10 mouse cellular contexts compared by ENCODE assay signal in genomic region chr2:110523173-110523803, GRCm38 (mm10).
DNase-seq lines count a peak whose midpoint lies in the region; ATAC-seq lines count a peak whose summit lies in the region.
"Had no signal": no experiment of that assay in that cellular context is flagged by ENCODE, and none has a peak within 500 bp of the region (broad histone marks: within the 10 kb centered on the region; RNA-seq: fewer than 3 reads in every experiment).

No protein-coding gene starts in this region.

- no peak for ATAC-seq in neural tube, embryonic 15.5 days (ENCODE audit: low FRiP score)
- ATAC-seq in forebrain, embryonic 14.5 days = no peak
- ATAC-seq: activated CD4-positive, CD25-positive, alpha-beta regulatory T cell, adult 4 months; hindbrain, postnatal 0 days had no signal

- H3K27me3 ChIP-seq in neural tube, embryonic 15.5 days (replicated peaks) = no peaks in the 10 kb centered on the region
- no peaks in the 10 kb centered on the region for H3K27me3 ChIP-seq in forebrain, embryonic 14.5 days (replicated peaks; ENCODE audit: control insufficient read depth, insufficient read depth, low read length)

- H3K4me2 ChIP-seq in neural tube, embryonic 15.5 days = no peak overlapping the region
- H3K4me2 ChIP-seq in forebrain, embryonic 14.5 days (ENCODE audit: low read length) = no peak overlapping the region

- H3K36me3 ChIP-seq in neural tube, embryonic 15.5 days = no peaks in the 10 kb centered on the region
- H3K36me3 ChIP-seq in forebrain, embryonic 14.5 days (ENCODE audit: control insufficient read depth, insufficient read depth, low read length) = no peaks in the 10 kb centered on the region

- no peak overlapping the region for H3K27ac ChIP-seq in neural tube, embryonic 15.5 days (replicated peaks)
- H3K27ac ChIP-seq in forebrain, embryonic 14.5 days (ENCODE audit: low read depth, low read length) = no peak overlapping the region
- H3K27ac ChIP-seq: hindbrain, postnatal 0 days had no signal

- no peak overlapping the region for H3K9ac ChIP-seq in neural tube, embryonic 15.5 days (replicated peaks)
- H3K9ac ChIP-seq in forebrain, embryonic 14.5 days (ENCODE audit: low read length) = no peak overlapping the region

- H3K9me3 ChIP-seq in neural tube, embryonic 15.5 days (replicated peaks) = no peaks in the 10 kb centered on the region
- no peaks in the 10 kb centered on the region for H3K9me3 ChIP-seq in forebrain, embryonic 14.5 days (replicated peaks; ENCODE audit: control insufficient read depth, low read length)

- WGBS in neural tube, embryonic 15.5 days = 75% methylated on average over 7 of the region's 7 CpGs
- WGBS in forebrain, embryonic 14.5 days = 85% methylated on average over 7 of the region's 7 CpGs

- no peaks in the 10 kb centered on the region for H3K4me1 ChIP-seq in neural tube, embryonic 15.5 days
- H3K4me1 ChIP-seq in forebrain, embryonic 14.5 days (ENCODE audit: control insufficient read depth, insufficient read depth, low read length) = no peaks in the 10 kb centered on the region

- no peak overlapping the region for H3K4me3 ChIP-seq in neural tube, embryonic 15.5 days (replicated peaks)
- H3K4me3 ChIP-seq in forebrain, embryonic 14.5 days (ENCODE audit: low read depth, low read length) = no peak overlapping the region

- peak; percentile 23 for DNase-seq in neural tube, embryonic 10.5 days (ENCODE audit: extremely low spot score, low spot score)
- peak; percentile 85 for DNase-seq in forelimb bud, embryonic 11.5 days (ENCODE audit: low read depth, low spot score)
- DNase-seq in kidney, postnatal 14 days = peak; percentile 55
- DNase-seq in right cerebral cortex, postnatal 14 days = no peak
- no peak for DNase-seq in cerebellum, adult 8-10 months
- no peak for DNase-seq in forebrain, embryonic 14.5 days (ENCODE audit: low spot score)
- DNase-seq: thymus, adult 18-20 months had no signal

Comparison
In these comparisons a context has a peak if more than half of its experiments do, and no peak if none do; other contexts are left out.
1. DNase-seq: peak in neural tube, embryonic 10.5 days (single experiment), forelimb bud, embryonic 11.5 days (single experiment) and kidney, postnatal 14 days (single experiment); none in right cerebral cortex, postnatal 14 days (single experiment), cerebellum, adult 8-10 months (single experiment) and forebrain, embryonic 14.5 days (single experiment).